Mouse (Mus musculus) midbrain, embryonic 11.5 days (tissue): ENCODE data around the gene Apoc1. TPM values are rescaled to one million over a fixed set of nuclear protein-coding genes. Genes with fewer than 3 reads are reported as not detected.

Experiments used
- ATAC-seq: fragments of 200-750 bp; cut with Nextera tagmentation; 2 replicates; pipeline ENCODE4 v1.8.0; 2017; ENCODE audit warnings: moderate TSS enrichment, moderate library complexity; ENCODE audit not compliant: low FRiP score
- DNase-seq: peaks from one replicate; pipeline ENCODE4 v3.0.0; 2015; ENCODE audit warnings: low spot score; ENCODE audit errors: missing footprints
- H3K27ac ChIP-seq: fragments of 300-500 bp; sonication (generic); 2 replicates; pipeline ENCODE4 v1.5.1; 2014; ENCODE audit warnings: low read depth, low read length
- H3K27me3 ChIP-seq: fragments of 300-500 bp; sonication (generic); 2 replicates; pipeline ENCODE4 v1.6.1; 2014; ENCODE audit warnings: mild to moderate bottlenecking, low read length, moderate library complexity, mixed read lengths; ENCODE audit not compliant: control insufficient read depth, insufficient read depth
- H3K36me3 ChIP-seq: fragments of 300-500 bp; sonication (generic); 2 replicates; pipeline ENCODE4 v1.6.1; 2014; ENCODE audit warnings: mild to moderate bottlenecking, low read length, moderate library complexity, mixed read lengths; ENCODE audit not compliant: control insufficient read depth, insufficient read depth
- H3K4me1 ChIP-seq: fragments of 300-500 bp; sonication (generic); 2 replicates; pipeline ENCODE4 v1.6.1; 2014; ENCODE audit warnings: low read length; ENCODE audit not compliant: control insufficient read depth, insufficient read depth
- H3K4me2 ChIP-seq: fragments of 300-500 bp; sonication (generic); 2 replicates; pipeline ENCODE4 v1.6.1; 2014; ENCODE audit warnings: mild to moderate bottlenecking, moderate library complexity
- H3K4me3 ChIP-seq: fragments of 300-500 bp; sonication (generic); 2 replicates; pipeline ENCODE4 v1.5.1; 2014; ENCODE audit warnings: low read depth, low read length
- H3K9ac ChIP-seq: fragments of 300-500 bp; sonication (generic); 2 replicates; pipeline ENCODE4 v1.6.1; 2014; ENCODE audit warnings: low read length
- H3K9me3 ChIP-seq: fragments of 300-500 bp; sonication (generic); 2 replicates; pipeline ENCODE4 v1.6.1; 2016; ENCODE audit warnings: low read length; ENCODE audit not compliant: control insufficient read depth
- WGBS: fragments of 180-500 bp; shearing (Covaris S2); extraction: QIAGEN DNeasy Blood & Tissue Kit; methylation state at CpG from one replicate; pipeline ENCODE4 v1.1.7; 2014; 5-methylcytosine and 5-hydroxymethylcytosine counted together
- polyA plus RNA-seq: library from polyadenylated mRNA; unstranded; fragments of >200 nt; fragmentation: Nextera tagmentation; extraction: Ambion mirVana; gene quantifications from 2 replicates; pipeline ENCODE4 v1.2.1, GENCODE M21; 2014

Gene Apoc1
- polyA plus RNA-seq, 1 experiment from 2014 or later, result 3.2 TPM

GRCm38 (mm10) chr7:19722754-19723195 lies 30.3 kb upstream of the Apoc1 start:
- no peak overlapping the region for H3K27ac ChIP-seq
- DNase-seq (no peak), ATAC-seq (no peak)
- peaks cover 2% of the 10 kb centered on the region for H3K36me3 ChIP-seq
- no peaks in the 10 kb centered on the region for H3K4me1 ChIP-seq
- H3K4me3 ChIP-seq, result no peak overlapping the region
- no peaks in the 10 kb centered on the region for H3K27me3 ChIP-seq
- H3K9me3 ChIP-seq, result peaks cover 3% of the 10 kb centered on the region; the same call in 1 of the 2 replicates
- WGBS, result 91% methylated on average over 6 of the region's 6 CpGs
- no peak overlapping the region for H3K4me2 ChIP-seq
- H3K9ac ChIP-seq, result no peak overlapping the region

DNA sequence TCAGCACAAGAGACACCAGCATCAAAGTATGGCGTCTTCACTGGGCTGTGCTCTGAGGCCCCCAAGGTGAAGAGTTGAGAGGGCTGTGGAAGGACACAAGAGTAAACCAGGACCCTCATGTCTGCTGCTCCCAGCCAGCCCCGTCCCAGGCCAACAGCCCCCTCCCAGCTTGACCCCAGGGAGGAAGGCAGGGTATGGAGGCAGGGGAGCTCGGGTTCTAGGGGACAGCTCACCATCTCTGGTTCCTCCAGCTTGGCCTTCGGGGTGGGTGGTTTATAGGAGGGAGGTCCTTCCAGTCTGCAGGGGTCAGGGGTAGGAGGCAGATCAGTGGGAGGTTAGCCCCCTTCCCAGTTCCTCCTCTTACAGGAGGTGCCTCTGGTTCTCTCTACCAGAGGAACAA lies 26.7 kb upstream of the Apoc1 start:
- no peaks in the 10 kb centered on the region for H3K27me3 ChIP-seq
- no peak overlapping the region for H3K27ac ChIP-seq
- H3K4me3 ChIP-seq, result no peak overlapping the region
- peaks cover 10% of the 10 kb centered on the region for H3K4me1 ChIP-seq
- no peak overlapping the region for H3K4me2 ChIP-seq
- DNase-seq, result no peak
- H3K9me3 ChIP-seq, result peaks cover 3% of the 10 kb centered on the region; the same call in 1 of the 2 replicates
- H3K9ac ChIP-seq, result no peak overlapping the region
- WGBS, result 91% methylated on average over 4 of the region's 4 CpGs
- no peaks in the 10 kb centered on the region for H3K36me3 ChIP-seq
- ATAC-seq, result no peak

- no peak overlapping the region for H3K4me2 ChIP-seq
- no peak overlapping the region for H3K27ac ChIP-seq
- DNase-seq, result no peak
- H3K27me3 ChIP-seq, result no peaks in the 10 kb centered on the region
- no peak overlapping the region for H3K9ac ChIP-seq
- ATAC-seq, result no peak
- H3K4me1 ChIP-seq, result peaks cover 12% of the 10 kb centered on the region
- WGBS, result 93% methylated on average over 5 of the region's 5 CpGs
- H3K4me3 ChIP-seq, result no peak overlapping the region
- H3K9me3 ChIP-seq, result peaks cover 3% of the 10 kb centered on the region; the same call in 1 of the 2 replicates
- no peaks in the 10 kb centered on the region for H3K36me3 ChIP-seq
Measured at GRCm38 (mm10) chr7:19718297-19718952, 26.0 kb upstream of the Apoc1 start.

- ATAC-seq, result no peak
- Histone ChIP-seq H3K9ac (no peak overlapping the region), H3K4me1 (peaks cover 12% of the 10 kb centered on the region), H3K36me3 (no peaks in the 10 kb centered on the region), H3K4me3 (no peak overlapping the region), H3K9me3 (peaks cover 3% of the 10 kb centered on the region; the same call in 1 of the 2 replicates), H3K27ac (no peak overlapping the region), H3K4me2 (no peak overlapping the region), H3K27me3 (no peaks in the 10 kb centered on the region)
- WGBS, result 93% methylated on average over 4 of the region's 4 CpGs
- DNase-seq, result no peak
Measured at GRCm38 (mm10) chr7:19717346-19717745, 24.9 kb upstream of the Apoc1 start.

DNA sequence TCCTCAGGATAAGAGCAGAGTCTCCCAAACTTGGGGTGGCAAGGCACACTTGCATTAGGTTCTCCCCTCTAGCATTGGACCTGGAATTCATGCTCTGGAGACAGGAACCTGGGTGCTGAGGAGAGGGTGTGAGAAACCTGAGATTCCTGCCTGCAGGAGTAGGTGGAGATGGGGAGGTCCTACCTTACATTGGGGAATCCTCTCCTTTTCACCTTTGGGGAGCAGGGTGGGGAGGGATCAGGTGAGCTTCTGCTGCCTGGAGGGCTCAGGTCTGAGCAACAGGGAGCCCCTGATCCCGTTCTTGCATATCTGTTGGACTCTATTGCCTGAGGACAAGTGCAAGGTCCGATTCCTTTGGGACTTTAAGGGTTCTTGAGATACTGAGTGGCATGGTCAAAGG lies 24.4 kb upstream of the Apoc1 start:
- Histone ChIP-seq H3K9me3 (peaks cover 3% of the 10 kb centered on the region; the same call in 1 of the 2 replicates), H3K4me3 (no peak overlapping the region), H3K4me1 (peaks cover 12% of the 10 kb centered on the region), H3K36me3 (0 out of 2 replicates have a peak, but pooled peaks cover 2% of the 10 kb centered on the region), H3K4me2 (peak overlapping the region; percentile 66), H3K27me3 (no peaks in the 10 kb centered on the region), H3K27ac (peak overlapping the region; percentile 89), H3K9ac (peak overlapping the region; percentile 65; the same call in 1 of the 2 replicates)
- no peak for ATAC-seq
- no peak for DNase-seq
- WGBS, result 100% methylated on average over 2 of the region's 2 CpGs

GRCm38 (mm10) chr7:19716055-19716682 lies 23.7 kb upstream of the Apoc1 start:
- peak overlapping the region; percentile 89 for H3K27ac ChIP-seq
- 0 out of 2 replicates have a peak, but pooled peaks cover 3% of the 10 kb centered on the region for H3K36me3 ChIP-seq
- peaks cover 3% of the 10 kb centered on the region; the same call in 1 of the 2 replicates for H3K9me3 ChIP-seq
- DNase-seq, result no peak
- H3K4me3 ChIP-seq, result peak overlapping the region; percentile 33
- 6% methylated on average over 18 of the region's 18 CpGs for WGBS
- H3K9ac ChIP-seq, result peak overlapping the region; percentile 65
- no peaks in the 10 kb centered on the region for H3K27me3 ChIP-seq
- peak overlapping the region; percentile 66 for H3K4me2 ChIP-seq
- no peak for ATAC-seq
- H3K4me1 ChIP-seq, result peaks cover 12% of the 10 kb centered on the region

- Histone ChIP-seq H3K36me3 (0 out of 2 replicates have a peak, but pooled peaks cover 3% of the 10 kb centered on the region), H3K4me3 (peak within 1 kb of the TSS; percentile 97), H3K27me3 (no peaks in the 10 kb centered on the region), H3K9ac (peak within 1 kb of the TSS; percentile 89), H3K27ac (peak within 1 kb of the TSS; percentile 89), H3K9me3 (peaks cover 1% of the 10 kb centered on the region; the same call in 1 of the 2 replicates), H3K4me2 (peak within 1 kb of the TSS; percentile 87), H3K4me1 (peaks cover 12% of the 10 kb centered on the region)
- under 1% methylated on average over 53 of the region's 59 CpGs for WGBS
- peak; percentile 99 for ATAC-seq
- DNase-seq, result peak; percentile 100
Measured at GRCm38 (mm10) chr7:19715239-19716054, 23.0 kb upstream of the Apoc1 start, which contains the start of gene Tomm40. Gene Tomm40 (minus strand): TSS chr7:19715438.

DNA sequence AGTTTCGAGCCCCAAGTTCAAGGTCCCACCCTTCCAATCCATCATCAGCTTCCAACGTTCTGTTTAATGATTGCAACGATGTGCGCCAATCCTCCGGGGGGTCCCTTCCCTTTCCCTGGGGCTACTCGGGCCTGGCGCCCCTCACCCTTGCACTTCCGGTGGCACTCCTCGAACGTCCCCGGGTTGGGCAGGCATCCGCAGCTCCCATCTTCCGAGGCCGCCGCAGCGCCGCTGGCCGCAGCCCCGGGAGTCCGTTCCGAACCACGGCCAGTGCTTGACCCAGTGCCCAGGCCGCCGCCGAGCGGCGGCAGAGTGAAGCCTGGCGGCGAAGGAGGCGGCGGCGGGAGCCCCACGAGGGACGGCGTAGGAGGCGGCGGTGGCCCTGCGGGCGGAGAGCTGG lies 22.4 kb upstream of the Apoc1 start:
- peak overlapping the region; percentile 89 for H3K9ac ChIP-seq

More for the DNA sequence above, 22.4 kb upstream of the Apoc1 start:
- no peak for ATAC-seq
- H3K27me3 ChIP-seq, result no peaks in the 10 kb centered on the region
- H3K36me3 ChIP-seq, result 0 out of 2 replicates have a peak, but pooled peaks cover 3% of the 10 kb centered on the region
- H3K9me3 ChIP-seq, result no peaks in the 10 kb centered on the region
- peak overlapping the region; percentile 35; the same call in 1 of the 2 replicates for H3K27ac ChIP-seq
- no peak for DNase-seq
- peak overlapping the region; percentile 87 for H3K4me2 ChIP-seq
- H3K4me1 ChIP-seq, result peaks cover 12% of the 10 kb centered on the region
- under 1% methylated on average over 39 of the region's 39 CpGs for WGBS
- peak overlapping the region; percentile 97 for H3K4me3 ChIP-seq
